In genomic region chr13:8737139-8737865, GRCm38 (mm10) we compare ENCODE assay signal across 20 mouse cellular contexts.
DNase-seq lines count a peak whose midpoint lies in the region; ATAC-seq lines count a peak whose summit lies in the region.
"Had no signal": no experiment of that assay in that cellular context is flagged by ENCODE, and none has a peak within 500 bp of the region (broad histone marks: within the 10 kb centered on the region; RNA-seq: fewer than 3 reads in every experiment).

No protein-coding gene starts in this region.

- H3K9me3 ChIP-seq in intestine, embryonic 14.5 days (ENCODE audit: control insufficient read depth, low read length), result no peaks in the 10 kb centered on the region
- H3K9me3 ChIP-seq in intestine, embryonic 15.5 days, result no peaks in the 10 kb centered on the region
- no peaks in the 10 kb centered on the region for H3K9me3 ChIP-seq in embryonic facial prominence, embryonic 10.5 days
- H3K9me3 ChIP-seq: limb, embryonic 12.5 days; midbrain, embryonic 15.5 days; neural tube, embryonic 12.5 days had no signal

- H3K9ac ChIP-seq in intestine, embryonic 14.5 days (ENCODE audit: low read length), result no peak overlapping the region
- H3K9ac ChIP-seq in intestine, embryonic 15.5 days, result no peak overlapping the region
- H3K9ac ChIP-seq: limb, embryonic 12.5 days; liver, postnatal 0 days; midbrain, embryonic 15.5 days; neural tube, embryonic 12.5 days had no signal

- no peaks in the 10 kb centered on the region for H3K27me3 ChIP-seq in intestine, embryonic 14.5 days (replicated peaks; ENCODE audit: control insufficient read depth, insufficient read depth, low read length)
- H3K27me3 ChIP-seq in intestine, embryonic 15.5 days (replicated peaks), result no peaks in the 10 kb centered on the region
- H3K27me3 ChIP-seq in embryonic facial prominence, embryonic 10.5 days (replicated peaks; ENCODE audit: low read depth, poor library complexity, severe bottlenecking), result no peaks in the 10 kb centered on the region
- H3K27me3 ChIP-seq: limb, embryonic 12.5 days; midbrain, embryonic 15.5 days; neural tube, embryonic 12.5 days had no signal

- H3K27ac ChIP-seq in intestine, embryonic 14.5 days (ENCODE audit: low read depth), result no peak overlapping the region
- H3K27ac ChIP-seq in intestine, embryonic 15.5 days, result no peak overlapping the region
- no peak overlapping the region for H3K27ac ChIP-seq in embryonic facial prominence, embryonic 10.5 days (replicated peaks)
- H3K27ac ChIP-seq: limb, embryonic 12.5 days; midbrain, embryonic 15.5 days; neural tube, embryonic 12.5 days; stomach, postnatal 0 days had no signal

- ATAC-seq in intestine, embryonic 14.5 days (replicated peaks; ENCODE audit: low FRiP score, low TSS enrichment, low read depth), result no peak
- no peak for ATAC-seq in intestine, embryonic 15.5 days
- ATAC-seq: liver, postnatal 0 days; midbrain, embryonic 15.5 days had no signal

- H3K36me3 ChIP-seq in intestine, embryonic 14.5 days (ENCODE audit: control insufficient read depth, insufficient read depth, low read length), result no peaks in the 10 kb centered on the region
- H3K36me3 ChIP-seq in intestine, embryonic 15.5 days, result no peaks in the 10 kb centered on the region
- no peaks in the 10 kb centered on the region for H3K36me3 ChIP-seq in embryonic facial prominence, embryonic 10.5 days (replicated peaks)
- H3K36me3 ChIP-seq: limb, embryonic 12.5 days; midbrain, embryonic 15.5 days; neural tube, embryonic 12.5 days had no signal

- peak; percentile 83 to 84 for DNase-seq in cerebellum, postnatal 14 days
- DNase-seq in cerebellum, adult 11 months, result no peak
- DNase-seq in intestine, embryonic 14.5 days (ENCODE audit: low spot score), result peak; percentile 6
- peak; percentile 34 for DNase-seq in brain, adult 2 months (ENCODE audit: low read depth, low spot score)
- peak; percentile 12 to 46 for DNase-seq in kidney, postnatal 25 days
- DNase-seq in c-Kit-positive CD71-positive TER-119-positive erythroid progenitor cells, embryonic 14.5 days (ENCODE audit: low spot score), result no peak
- no peak for DNase-seq in embryonic facial prominence, embryonic 10.5 days (ENCODE audit: low spot score)
- DNase-seq: heart, adult 11 months; heart, postnatal 36 days; liver, postnatal 0 days; lung, postnatal 4 days; retina, postnatal 1 day; spleen, adult 18-20 months; thymus, postnatal 4 days had no signal

- no peaks in the 10 kb centered on the region for H3K4me1 ChIP-seq in intestine, embryonic 14.5 days (replicated peaks; ENCODE audit: control insufficient read depth, insufficient read depth, low read length)
- H3K4me1 ChIP-seq in intestine, embryonic 15.5 days (replicated peaks), result no peaks in the 10 kb centered on the region
- H3K4me1 ChIP-seq in embryonic facial prominence, embryonic 10.5 days, result no peaks in the 10 kb centered on the region
- H3K4me1 ChIP-seq: limb, embryonic 12.5 days; midbrain, embryonic 15.5 days; neural tube, embryonic 12.5 days had no signal

- no peak overlapping the region for H3K4me2 ChIP-seq in intestine, embryonic 14.5 days (ENCODE audit: low read length)
- no peak overlapping the region for H3K4me2 ChIP-seq in intestine, embryonic 15.5 days (replicated peaks)
- H3K4me2 ChIP-seq: limb, embryonic 12.5 days; midbrain, embryonic 15.5 days; neural tube, embryonic 12.5 days had no signal

- WGBS in intestine, embryonic 14.5 days, result 70% methylated on average over 5 of the region's 5 CpGs
- 69% methylated on average over 5 of the region's 5 CpGs for WGBS in intestine, embryonic 15.5 days
- WGBS in embryonic facial prominence, embryonic 10.5 days, result 73% methylated on average over 5 of the region's 5 CpGs

- H3K4me3 ChIP-seq in intestine, embryonic 14.5 days (ENCODE audit: low read depth, low read length), result no peak overlapping the region
- no peak overlapping the region for H3K4me3 ChIP-seq in intestine, embryonic 15.5 days (replicated peaks)
- H3K4me3 ChIP-seq in embryonic facial prominence, embryonic 10.5 days, result no peak overlapping the region
- H3K4me3 ChIP-seq: erythroblast, embryonic 14.5 days; limb, embryonic 12.5 days; midbrain, embryonic 15.5 days; neural tube, embryonic 12.5 days had no signal

Comparison
In these comparisons a context has a peak if more than half of its experiments do, and no peak if none do; other contexts are left out.
1. DNase-seq: peak in cerebellum, postnatal 14 days (2 of 2), intestine, embryonic 14.5 days (single experiment), brain, adult 2 months (single experiment) and kidney, postnatal 25 days (2 of 2); none in cerebellum, adult 11 months (single experiment), c-Kit-positive CD71-positive TER-119-positive erythroid progenitor cells, embryonic 14.5 days (single experiment) and embryonic facial prominence, embryonic 10.5 days (single experiment).